Mouse (Mus musculus) ES-Bruce4 (cell line): Measurements from ENCODE around the gene Slc16a1. TPM values are rescaled to one million over a fixed set of nuclear protein-coding genes. Genes with fewer than 3 reads are reported as not detected.
"Not testable (repeated sequence)": the region's sequence is repeated elsewhere in the genome, so short reads cannot be mapped to it uniquely, and the experiment has no call there.

ENCODE experiments used
- H3K27ac ChIP-seq: 2 replicates; pipeline ENCODE4 v1.5.1; 2012; ENCODE audit warnings: low read length, inconsistent platforms; ENCODE audit not compliant: insufficient read depth
- H3K27me3 ChIP-seq: 2 replicates; pipeline ENCODE4 v1.6.1; 2012; ENCODE audit warnings: mild to moderate bottlenecking, low read length, inconsistent platforms; ENCODE audit not compliant: control insufficient read depth, poor library complexity, insufficient read depth, severe bottlenecking
- H3K36me3 ChIP-seq: 2 replicates; pipeline ENCODE4 v1.6.1; 2012; ENCODE audit warnings: inconsistent platforms, mild to moderate bottlenecking, low read length, moderate library complexity; ENCODE audit not compliant: control insufficient read depth, poor library complexity, insufficient read depth, severe bottlenecking
- H3K4me1 ChIP-seq: one replicate; pipeline ENCODE4 v1.8.1; 2011; ENCODE audit warnings: low read length; ENCODE audit not compliant: control insufficient read depth, insufficient read depth
- H3K4me3 ChIP-seq: 2 replicates; pipeline ENCODE4 v1.5.1; 2011; ENCODE audit warnings: low read depth, mild to moderate bottlenecking, low read length
- H3K9ac ChIP-seq: 2 replicates; pipeline ENCODE4 v1.6.1; 2012; ENCODE audit warnings: low read depth, mild to moderate bottlenecking, inconsistent platforms; ENCODE audit not compliant: poor library complexity, severe bottlenecking
- H3K9me3 ChIP-seq: replicated peaks from 2 replicates; pipeline ENCODE4 v1.6.1; 2012; ENCODE audit warnings: mild to moderate bottlenecking, low read length, inconsistent platforms; ENCODE audit not compliant: control insufficient read depth, poor library complexity, insufficient read depth, severe bottlenecking
- CTCF ChIP-seq: IDR thresholded peaks from one replicate; pipeline ENCODE4 v1.8.1; 2011; ENCODE audit warnings: low read depth, low read length
- EP300 ChIP-seq: IDR thresholded peaks from 2 replicates; pipeline ENCODE4 v1.6.1; 2011; ENCODE audit warnings: low read depth, low read length; ENCODE audit not compliant: insufficient read depth
- POLR2A ChIP-seq: IDR thresholded peaks from one replicate; pipeline ENCODE4 v1.8.1; 2011; ENCODE audit warnings: low read length; ENCODE audit not compliant: insufficient read depth
- polyA plus RNA-seq: library from polyadenylated mRNA; stranded (reverse); fragments of >200 nt; gene quantifications from 2 replicates; pipeline ENCODE4 v1.2.4, GENCODE M21; 2011; ENCODE audit warnings: low read depth; ENCODE audit not compliant: missing spikeins, insufficient read depth, insufficient read length

The Slc16a1 gene
- polyA plus RNA-seq, 1 experiment: 87.2 TPM

DNA sequence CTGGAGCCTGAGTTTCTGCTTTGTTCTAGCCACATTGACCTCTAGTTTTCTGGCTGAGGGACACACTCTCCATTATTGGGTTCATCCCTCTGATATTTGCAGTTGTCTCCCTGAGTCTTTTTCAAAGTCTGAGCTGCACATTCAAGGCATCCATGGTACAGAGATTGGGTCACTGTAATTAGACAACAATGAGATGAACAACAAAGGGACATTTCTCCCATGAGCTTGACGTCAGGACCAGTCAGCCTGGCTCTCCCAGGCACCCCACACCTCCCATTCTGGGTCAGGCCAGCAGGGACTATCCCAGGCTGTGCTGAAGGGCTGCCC, 31.4 kb downstream of the Slc16a1 start:
- no peak overlapping the region for H3K27ac ChIP-seq
- H3K9ac ChIP-seq: no peak overlapping the region
- no peak for TF ChIP-seq POLR2A
- no peak for TF ChIP-seq CTCF
- TF ChIP-seq EP300: no peak
- H3K4me1 ChIP-seq: peaks cover 2% of the 10 kb centered on the region
- no peaks in the 10 kb centered on the region for H3K36me3 ChIP-seq
- H3K27me3 ChIP-seq: no peaks in the 10 kb centered on the region
- no peak overlapping the region for H3K4me3 ChIP-seq
- no peaks in the 10 kb centered on the region for H3K9me3 ChIP-seq

DNA sequence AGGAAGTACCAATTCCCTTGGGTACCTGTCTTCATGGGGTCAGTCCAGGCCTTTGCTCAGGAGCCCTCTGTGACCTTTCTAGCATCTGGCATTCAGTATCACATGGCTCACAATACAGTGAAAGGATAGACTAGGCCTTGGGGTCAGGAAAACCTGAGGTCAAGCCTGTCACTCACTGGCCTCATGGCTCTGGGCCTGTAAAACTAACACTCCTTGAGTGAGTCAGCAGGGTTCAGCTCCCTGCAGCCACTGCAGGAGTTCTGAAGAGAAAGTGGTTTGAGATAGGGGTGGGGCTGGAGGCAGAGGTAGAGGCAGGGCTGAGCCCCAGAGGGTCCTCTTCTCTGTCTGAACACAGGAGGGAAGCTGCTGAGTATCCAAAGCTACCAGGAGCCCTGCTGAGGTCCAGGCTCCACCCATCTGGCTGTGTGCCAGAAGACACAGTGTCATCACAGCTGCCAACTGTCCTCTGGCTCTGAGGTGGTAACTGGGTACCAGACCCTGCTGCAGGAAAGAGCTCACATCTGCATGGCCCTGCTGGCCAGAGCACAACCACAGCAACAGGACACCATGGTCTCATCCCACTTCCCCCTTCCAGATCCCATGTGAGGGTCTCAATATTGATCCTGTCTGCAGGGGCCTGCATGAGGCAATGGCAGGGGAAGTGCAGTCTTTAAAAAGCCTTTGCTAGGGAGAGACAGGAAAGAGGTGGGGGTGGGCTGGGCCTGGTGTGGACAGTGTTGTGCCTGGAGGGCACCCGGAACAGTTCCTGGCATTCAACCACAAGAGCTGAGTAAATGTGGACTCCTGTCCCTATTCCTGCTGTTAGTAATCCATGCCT, 31.9 kb downstream of the Slc16a1 start:
- not testable (repeated sequence) for H3K27ac ChIP-seq, H3K27me3 ChIP-seq, H3K9ac ChIP-seq, H3K4me1 ChIP-seq, H3K36me3 ChIP-seq, H3K9me3 ChIP-seq, H3K4me3 ChIP-seq

DNA sequence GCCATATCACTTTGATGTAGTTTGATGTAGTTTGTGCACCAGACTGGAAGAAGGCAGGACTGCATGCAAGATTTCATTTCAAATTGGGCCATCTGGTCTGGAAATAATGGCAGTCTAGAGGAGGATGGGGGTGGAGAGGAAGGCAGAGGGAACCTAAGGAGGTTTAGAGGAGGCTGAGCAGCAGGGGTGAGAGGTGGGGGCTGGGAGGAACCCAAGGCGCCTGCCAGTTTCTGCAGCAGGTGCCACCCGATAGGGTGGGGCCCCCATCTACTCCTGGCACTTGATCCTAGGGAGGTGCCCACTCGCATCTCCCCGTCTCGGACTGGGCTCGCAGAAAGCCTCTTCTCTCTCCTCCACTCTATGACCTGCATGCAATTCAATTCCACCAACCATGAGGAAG, 33.1 kb downstream of the Slc16a1 start:
- Histone ChIP-seq H3K27ac (no peak overlapping the region), H3K9ac (no peak overlapping the region), H3K9me3 (no peaks in the 10 kb centered on the region), H3K36me3 (no peaks in the 10 kb centered on the region), H3K4me1 (peaks cover 2% of the 10 kb centered on the region), H3K27me3 (no peaks in the 10 kb centered on the region), H3K4me3 (no peak overlapping the region)
- TF ChIP-seq POLR2A: no peak
- no peak for TF ChIP-seq EP300
- no peak for TF ChIP-seq CTCF

DNA sequence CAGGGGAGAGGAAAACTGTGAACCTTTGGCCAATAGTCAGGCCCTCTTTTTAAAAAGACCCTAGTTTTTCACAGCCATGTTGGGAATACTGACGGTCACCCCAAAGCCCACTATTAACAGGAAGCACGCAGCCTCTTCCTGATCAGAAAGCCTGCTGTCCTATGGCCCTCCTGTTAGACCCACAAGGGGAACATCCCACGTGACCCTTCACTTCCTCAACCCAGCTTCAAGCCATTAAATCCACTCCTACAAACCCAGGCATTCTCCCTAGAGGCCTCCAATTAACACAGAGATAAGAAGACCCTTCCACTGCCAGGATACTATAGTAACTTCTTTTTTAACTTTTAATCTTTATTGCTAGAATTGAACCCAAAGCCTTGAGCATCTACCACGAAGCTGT, 33.6 kb downstream of the Slc16a1 start:
- Histone ChIP-seq H3K27me3 (no peaks in the 10 kb centered on the region), H3K4me1 (peaks cover 2% of the 10 kb centered on the region), H3K27ac (no peak overlapping the region), H3K36me3 (no peaks in the 10 kb centered on the region), H3K4me3 (no peak overlapping the region), H3K9me3 (no peaks in the 10 kb centered on the region), H3K9ac (no peak overlapping the region)
- no peak for TF ChIP-seq CTCF
- no peak for TF ChIP-seq POLR2A
- no peak for TF ChIP-seq EP300

DNA sequence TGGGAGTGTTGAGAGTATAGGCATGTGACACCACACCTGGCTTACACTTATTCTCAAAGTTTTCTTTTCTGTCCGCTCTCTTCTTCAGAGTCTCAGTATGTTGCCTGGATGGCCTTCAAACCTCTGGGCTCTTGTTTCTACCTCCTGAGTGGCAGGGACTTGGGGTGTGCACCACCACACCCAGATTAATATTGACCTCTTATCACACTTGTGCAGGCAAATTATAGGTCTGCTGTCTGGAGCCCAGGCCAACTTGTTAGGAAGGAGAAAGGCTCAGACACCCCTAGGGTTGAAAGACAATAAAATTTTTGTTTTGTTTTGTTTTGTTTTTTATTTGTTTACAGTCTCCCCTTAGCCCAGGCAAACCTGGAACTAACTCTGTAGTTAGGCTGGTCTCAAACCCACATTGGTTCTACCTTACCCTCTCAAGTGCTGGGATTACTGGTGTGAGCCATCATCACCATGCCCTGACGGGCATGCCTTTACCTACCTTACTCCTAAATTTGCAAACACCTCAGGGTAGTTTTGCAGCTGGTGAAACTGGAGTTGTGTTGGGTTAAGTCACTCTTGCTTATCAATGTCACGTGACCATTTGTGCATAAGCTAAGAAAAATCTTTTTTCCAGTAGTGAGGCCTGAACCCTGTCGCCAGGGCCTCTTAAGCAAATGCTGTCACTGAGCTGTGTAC, 35.3 kb downstream of the Slc16a1 start:
- Histone ChIP-seq H3K4me1 (peaks cover 2% of the 10 kb centered on the region), H3K9ac (no peak overlapping the region), H3K27ac (no peak overlapping the region), H3K27me3 (no peaks in the 10 kb centered on the region), H3K9me3 (no peaks in the 10 kb centered on the region), H3K4me3 (no peak overlapping the region), H3K36me3 (no peaks in the 10 kb centered on the region)
- TF ChIP-seq POLR2A (no peak), CTCF (no peak), EP300 (no peak)
